Mouse (Mus musculus): ENCODE results near the gene Plxdc1. TPM values are rescaled to one million over a fixed set of nuclear protein-coding genes. Genes with fewer than 3 reads are reported as not detected.
A peak's percentile ranks its signal among the peaks of the same experiment; 100 is the strongest.

Gene Plxdc1
- total RNA-seq (2021), result 1 to 10 TPM; 3.2 to 4.6 TPM
- long read RNA-seq, experiment 1, transcript Plxdc1-201 (14 exons, 2,881 nt), result major isoform, 5 of 20 reads
- long read RNA-seq, experiment 1, partial matches to known transcripts, result 0 of 20 reads
- long read RNA-seq, experiment 1, other reads (novel, unspliced or antisense), result 15 of 20 reads
- long read RNA-seq, experiment 2, partial matches to known transcripts, result 0 of 7 reads
- long read RNA-seq, experiment 2, other reads (novel, unspliced or antisense), result 6 of 7 reads

- peak; percentile 66 to 68 for DNase-seq
These were observed at the start of gene Plxdc1 for GRCm38 (mm10) chr11:97985727-97986677. Gene Plxdc1, minus strand, starts transcription at chr11:97986444.

GRCm38 (mm10) chr11:98035977-98036377 lies 49.7 kb upstream of the Plxdc1 start:
- peak; percentile 55 to 57 for DNase-seq

- DNase-seq, result no peak
These were observed 48.6 kb upstream of the Plxdc1 start for GRCm38 (mm10) chr11:98034840-98035239.

GRCm38 (mm10) chr11:98034061-98034460 lies 47.8 kb upstream of the Plxdc1 start:
- no peak for DNase-seq

GRCm38 (mm10) chr11:98031443-98031770 lies 45.2 kb upstream of the Plxdc1 start:
- peak; percentile 61 to 91 for DNase-seq

- no peak for DNase-seq
These were observed 44.6 kb upstream of the Plxdc1 start for GRCm38 (mm10) chr11:98030701-98031442.

GRCm38 (mm10) chr11:98027785-98028184 lies 41.5 kb upstream of the Plxdc1 start:
- DNase-seq, result no peak

GRCm38 (mm10) chr11:98027297-98027688 lies 41.0 kb upstream of the Plxdc1 start:
- no peak for DNase-seq

GRCm38 (mm10) chr11:98026570-98027296 lies 40.5 kb upstream of the Plxdc1 start, which contains the start of gene Rpl19:
Gene Rpl19, plus strand, starts transcription at chr11:98026710.
- peak; percentile 92 to 96 for DNase-seq

- no peak for DNase-seq
These were observed 40.0 kb upstream of the Plxdc1 start for GRCm38 (mm10) chr11:98026248-98026569.

- no peak for DNase-seq
These were observed 38.3 kb upstream of the Plxdc1 start for GRCm38 (mm10) chr11:98024516-98024915.

GRCm38 (mm10) chr11:98022555-98023371 lies 36.5 kb upstream of the Plxdc1 start, which contains the start of gene Cacnb1:
Gene Cacnb1, minus strand, starts transcription at chr11:98023034.
- peak; percentile 69 to 76 for DNase-seq

- no peak for DNase-seq
These were observed 36.0 kb upstream of the Plxdc1 start for GRCm38 (mm10) chr11:98022253-98022554.

GRCm38 (mm10) chr11:98021565-98022252 lies 35.5 kb upstream of the Plxdc1 start:
- DNase-seq, result peak in 1 of 2 experiments; percentile 40

- DNase-seq, result no peak
These were observed 34.9 kb upstream of the Plxdc1 start for GRCm38 (mm10) chr11:98021118-98021517.

- DNase-seq, result no peak
These were observed 34.5 kb upstream of the Plxdc1 start for GRCm38 (mm10) chr11:98020710-98021109.

GRCm38 (mm10) chr11:98019883-98020610 lies 33.8 kb upstream of the Plxdc1 start:
- DNase-seq, result no peak

GRCm38 (mm10) chr11:98018858-98019641 lies 32.8 kb upstream of the Plxdc1 start:
- DNase-seq, result no peak

- DNase-seq, result no peak
These were observed 32.0 kb upstream of the Plxdc1 start for GRCm38 (mm10) chr11:98018222-98018621.
